Mouse (Mus musculus) MEL (cell line): ENCODE data around the gene Gale. TPM values are rescaled to one million over a fixed set of nuclear protein-coding genes. Genes with fewer than 3 reads are reported as not detected.

ENCODE experiments used
- DNase-seq: peaks from one replicate; pipeline ENCODE4 v3.0.0; 2011; ENCODE audit warnings: low read depth, low spot score
- H3K27ac ChIP-seq: 2 replicates; pipeline ENCODE4 v1.5.1; 2012; ENCODE audit warnings: low read depth, mild to moderate bottlenecking, control low read depth, low read length, moderate library complexity; ENCODE audit not compliant: control insufficient read depth
- H3K27me3 ChIP-seq, 2 experiments: fragments of 150-350 bp in 1 of 2; sonication (generic) in 1 of 2; 2 replicates each; pipeline ENCODE4 v1.6.1; 2012; ENCODE audit warnings: low read length in 2 of 2, mild to moderate bottlenecking in 2 of 2, improper control_type of control experiment in 1 of 2, moderate library complexity in 1 of 2; ENCODE audit not compliant: insufficient read depth in 2 of 2, control insufficient read depth in 1 of 2
- H3K36me3 ChIP-seq, 2 experiments: 2 replicates each; pipeline ENCODE4 v1.6.1; 2012 to 2014; ENCODE audit warnings: low read length in 2 of 2, improper control_type of control experiment in 1 of 2, inconsistent platforms in 1 of 2, mild to moderate bottlenecking in 1 of 2; ENCODE audit not compliant: insufficient read depth in 2 of 2, control insufficient read depth in 1 of 2
- H3K4me1 ChIP-seq, 2 experiments: fragments of 150-350 bp in 1 of 2; sonication (generic) in 1 of 2; 2 replicates each; pipeline ENCODE4 v1.6.1; 2012; ENCODE audit warnings: low read length in 2 of 2, improper control_type of control experiment in 1 of 2, mild to moderate bottlenecking in 1 of 2; ENCODE audit not compliant: insufficient read depth in 2 of 2, control insufficient read depth in 1 of 2
- H3K4me3 ChIP-seq, 2 experiments: fragments of 150-350 bp in 1 of 2; sonication (generic) in 1 of 2; 2 replicates each; pipeline ENCODE4 v1.5.1; 2012; ENCODE audit warnings: low read depth in 2 of 2, low read length in 2 of 2, mild to moderate bottlenecking in 2 of 2, moderate library complexity in 2 of 2, control low read depth in 1 of 2, improper control_type of control experiment in 1 of 2; ENCODE audit not compliant: control insufficient read depth in 1 of 2, insufficient read depth in 1 of 2
- H3K79me2 ChIP-seq: 2 replicates; pipeline ENCODE4 v1.6.1; 2012; ENCODE audit warnings: mild to moderate bottlenecking, low read length, moderate library complexity; ENCODE audit not compliant: control insufficient read depth, poor library complexity, insufficient read depth
- H3K9ac ChIP-seq: 2 replicates; pipeline ENCODE4 v1.6.1; 2012; ENCODE audit warnings: low read depth, mild to moderate bottlenecking, control low read depth, low read length, moderate library complexity; ENCODE audit not compliant: control insufficient read depth, poor library complexity, severe bottlenecking
- H3K9me3 ChIP-seq: fragments of 150-350 bp; sonication (generic); replicated peaks from 2 replicates; pipeline ENCODE4 v1.6.1; 2012; ENCODE audit warnings: mild to moderate bottlenecking, low read length, improper control_type of control experiment, moderate library complexity; ENCODE audit not compliant: insufficient read depth
- CHD2 ChIP-seq: IDR thresholded peaks from 2 replicates; pipeline ENCODE4 v1.6.1; 2011; ENCODE audit warnings: low read length, improper control_type of control experiment
- CTCF ChIP-seq, 3 experiments: IDR thresholded peaks in 2 of 3; conservative IDR thresholded peaks in 1 of 3; 2 replicates each; pipeline ENCODE4 v1.5.1; 2011 to 2012; ENCODE audit warnings: low read length in 3 of 3, low read depth in 2 of 3, mild to moderate bottlenecking in 2 of 3, improper control_type of control experiment in 1 of 3, inconsistent platforms in 1 of 3, mixed read lengths in 1 of 3, moderate library complexity in 1 of 3; ENCODE audit not compliant: control insufficient read depth in 1 of 3, insufficient read depth in 1 of 3, poor library complexity in 1 of 3, severe bottlenecking in 1 of 3
- ELF1 ChIP-seq: IDR thresholded peaks from 2 replicates; pipeline ENCODE4 v1.6.1; 2014; ENCODE audit warnings: low read depth, mild to moderate bottlenecking, inconsistent platforms, low read length, improper control_type of control experiment, moderate library complexity
- EP300 ChIP-seq, 2 experiments: IDR thresholded peaks; 2 replicates each; pipeline ENCODE4 v1.6.1; 2011; ENCODE audit warnings: improper control_type of control experiment in 2 of 2, low read length in 2 of 2, low read depth in 1 of 2, mild to moderate bottlenecking in 1 of 2
- ETS1 ChIP-seq: IDR thresholded peaks from 2 replicates; pipeline ENCODE4 v1.6.1; 2012; ENCODE audit warnings: low read depth, mild to moderate bottlenecking, inconsistent platforms, low read length, improper control_type of control experiment, moderate library complexity
- GABPA ChIP-seq: IDR thresholded peaks from 2 replicates; pipeline ENCODE4 v1.6.1; 2012; ENCODE audit warnings: low read depth, mild to moderate bottlenecking, inconsistent platforms, low read length, improper control_type of control experiment, moderate library complexity
- HCFC1 ChIP-seq: IDR thresholded peaks from 2 replicates; pipeline ENCODE4 v1.6.1; 2012; ENCODE audit warnings: low read depth, mild to moderate bottlenecking, inconsistent platforms, low read length, improper control_type of control experiment, moderate library complexity
- KAT2A ChIP-seq: conservative IDR thresholded peaks from 2 replicates; pipeline ENCODE4 v1.6.1; 2012; ENCODE audit warnings: low read depth, low read length, improper control_type of control experiment, inconsistent platforms
- MAX ChIP-seq: IDR thresholded peaks from 2 replicates; pipeline ENCODE4 v1.6.1; 2011; ENCODE audit warnings: low read length, improper control_type of control experiment
- NELFE ChIP-seq: IDR thresholded peaks from 2 replicates; pipeline ENCODE4 v1.6.1; 2011; ENCODE audit warnings: low read depth, low read length, improper control_type of control experiment
- POLR2A ChIP-seq, 2 experiments: IDR thresholded peaks; 2 replicates each; pipeline ENCODE4 v1.6.1; 2011 to 2012; ENCODE audit warnings: low read length in 2 of 2, mild to moderate bottlenecking in 2 of 2, control low read depth in 1 of 2, improper control_type of control experiment in 1 of 2, low read depth in 1 of 2, moderate library complexity in 1 of 2; ENCODE audit not compliant: control insufficient read depth in 1 of 2, insufficient read depth in 1 of 2, poor library complexity in 1 of 2
- POLR2AphosphoS2 ChIP-seq: IDR thresholded peaks from 2 replicates; pipeline ENCODE4 v1.6.1; 2011; ENCODE audit warnings: low read length, improper control_type of control experiment
- SIN3A ChIP-seq: IDR thresholded peaks from 2 replicates; pipeline ENCODE4 v1.6.1; 2012; ENCODE audit warnings: low read length, improper control_type of control experiment, inconsistent platforms
- SMC3 ChIP-seq: IDR thresholded peaks from 2 replicates; pipeline ENCODE4 v1.6.1; 2011; ENCODE audit warnings: low read depth, low read length, improper control_type of control experiment
- TBP ChIP-seq: IDR thresholded peaks from 2 replicates; pipeline ENCODE4 v1.8.0; 2011; ENCODE audit warnings: low read depth, low read length, improper control_type of control experiment
- TCF12 ChIP-seq: IDR thresholded peaks from 2 replicates; pipeline ENCODE4 v1.6.1; 2014; ENCODE audit warnings: low read depth, mild to moderate bottlenecking, inconsistent platforms, low read length, improper control_type of control experiment, moderate library complexity
- USF1 ChIP-seq: IDR thresholded peaks from 2 replicates; pipeline ENCODE4 v1.6.1; 2014; ENCODE audit warnings: low read depth, mild to moderate bottlenecking, inconsistent platforms, low read length, improper control_type of control experiment, moderate library complexity
- USF2 ChIP-seq, 2 experiments: IDR thresholded peaks; 2 replicates each; pipeline ENCODE4 v1.6.1; 2011 to 2012; ENCODE audit warnings: improper control_type of control experiment in 2 of 2, low read length in 2 of 2, borderline replicate concordance in 1 of 2, inconsistent platforms in 1 of 2, low read depth in 1 of 2, mild to moderate bottlenecking in 1 of 2; ENCODE audit not compliant: insufficient read depth in 1 of 2
- ZMIZ1 ChIP-seq: IDR thresholded peaks from 2 replicates; pipeline ENCODE4 v1.6.1; 2012; ENCODE audit warnings: low read depth, mild to moderate bottlenecking, inconsistent platforms, low read length, improper control_type of control experiment, moderate library complexity
- polyA plus RNA-seq, 2 experiments: library from polyadenylated mRNA; stranded (reverse) in 1 of 2; unstranded in 1 of 2; fragments of >175 nt in 1 of 2; fragments of >200 nt in 1 of 2; gene quantifications; 2 replicates each; pipeline versions ENCODE4 v1.2.1 to v1.2.4; 2012; ENCODE audit warnings: low replicate concordance in 2 of 2, low read depth in 1 of 2; ENCODE audit not compliant: insufficient read length in 2 of 2, insufficient read depth in 1 of 2, missing spikeins in 1 of 2
- total RNA-seq: library from RNA; depleted of rRNA; stranded (reverse); fragments of 300-350 nt; gene quantifications from 2 replicates; pipeline ENCODE4 v1.2.3, GENCODE M21; 2012

Gale gene
- total and polyA plus RNA-seq, 3 experiments = 24.5 to 31.2 TPM; not detected in 1

GRCm38 (mm10) chr4:135945706-135946105 is 17.8 kb upstream of the Gale start:
- H3K4me3 ChIP-seq = peak overlapping the region; percentile 73 to 81; a peak in 3 of 4 replicates
- H3K27me3 ChIP-seq = no peaks in the 10 kb centered on the region
- H3K27ac ChIP-seq = no peak overlapping the region
- peaks cover 7 to 12% of the 10 kb centered on the region in 2 experiments; a peak in 3 of 4 replicates for H3K4me1 ChIP-seq
- H3K79me2 ChIP-seq = peaks cover 17% of the 10 kb centered on the region
- DNase-seq = peak; percentile 34
- H3K9ac ChIP-seq = peak overlapping the region; percentile 40
- H3K36me3 ChIP-seq = peaks cover 0 to 20% of the 10 kb centered on the region in 2 experiments; a peak in 2 of 4 replicates
- no peak for TF ChIP-seq GABPA
- TF ChIP-seq EP300 (IDR thresholded peaks at IDR 0.05; ENCODE audit: low read depth in 1 of 2, low read length in 2 of 2) = no peak
- no peak for TF ChIP-seq ZMIZ1
- TF ChIP-seq POLR2AphosphoS2 = no peak
- no peak for TF ChIP-seq CTCF (IDR thresholded peaks at IDR 0.05 in 2 of 3, conservative IDR thresholded peaks at IDR 0.05 in 1 of 3; ENCODE audit: control insufficient read depth in 1 of 3, insufficient read depth in 1 of 3, low read depth in 2 of 3, low read length in 3 of 3, poor library complexity in 1 of 3, severe bottlenecking in 1 of 3)
- TF ChIP-seq KAT2A = no peak
- no peaks in the 10 kb centered on the region for H3K9me3 ChIP-seq

DNA sequence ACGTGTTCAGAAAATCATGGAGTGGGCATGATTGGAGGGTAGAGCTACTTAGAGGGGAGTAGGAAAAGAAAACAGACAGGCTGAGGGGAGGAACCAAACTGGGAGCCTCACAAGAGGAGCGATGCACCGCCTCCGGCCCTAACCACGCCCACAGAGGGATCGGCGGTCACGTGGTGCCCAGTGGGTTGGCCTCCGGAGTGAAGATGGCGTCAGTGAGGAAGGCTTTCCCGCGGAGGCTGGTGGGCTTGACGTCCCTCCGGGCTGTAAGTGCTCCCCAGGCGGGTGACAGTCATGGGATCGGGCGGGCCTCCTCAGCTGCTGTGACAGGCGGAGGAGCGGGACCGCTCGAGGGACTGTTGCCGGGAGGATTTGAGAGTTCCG is 17.3 kb upstream of the Gale start, which contains the start of gene Hmgcl:
Gene Hmgcl (plus strand): TSS at position 171 of the 381 bp plus-strand sequence.
- Histone ChIP-seq H3K36me3 (peaks cover 3 to 20% of the 10 kb centered on the region in 2 experiments), H3K4me1 (peaks cover 7 to 12% of the 10 kb centered on the region in 2 experiments; a peak in 3 of 4 replicates), H3K9me3 (no peaks in the 10 kb centered on the region), H3K27me3 (no peaks in the 10 kb centered on the region), H3K9ac (peak within 1 kb of the TSS; percentile 73), H3K4me3 (peak within 1 kb of the TSS; percentile 73 to 81), H3K79me2 (peaks cover 17% of the 10 kb centered on the region), H3K27ac (peak within 1 kb of the TSS; percentile 43)
- DNase-seq = peak; percentile 95
- TF ChIP-seq CHD2 = no peak
- peak; percentile 99 for TF ChIP-seq USF1
- peak; percentile 67 for TF ChIP-seq NELFE
- peak; percentile 55 for TF ChIP-seq HCFC1
- TF ChIP-seq SMC3 = no peak
- TF ChIP-seq ZMIZ1 = peak; percentile 66; the same call in 1 of the 2 replicates
- 0 out of 2 replicates have a peak, but pooled peaks have one; percentile 70 for TF ChIP-seq SIN3A
- no peak for TF ChIP-seq ELF1
- TF ChIP-seq MAX = peak; percentile 97
- TF ChIP-seq ETS1 = no peak
- peak; percentile 81 to 95 for TF ChIP-seq USF2 (IDR thresholded peaks at IDR 0.05; ENCODE audit: borderline replicate concordance in 1 of 2, insufficient read depth in 1 of 2, low read depth in 1 of 2, low read length in 2 of 2)
- peak; percentile 70 for TF ChIP-seq POLR2AphosphoS2
- TF ChIP-seq TBP = peak; percentile 86
- TF ChIP-seq POLR2A (IDR thresholded peaks at IDR 0.05; ENCODE audit: control insufficient read depth in 1 of 2, insufficient read depth in 1 of 2, low read depth in 1 of 2, low read length in 2 of 2, poor library complexity in 1 of 2) = peak; percentile 75 to 76
- peak; percentile 71 for TF ChIP-seq TCF12
